Mouse (Mus musculus) neural tube, embryonic 14.5 days (tissue): ENCODE data around the gene Rsad2. TPM values are rescaled to one million over a fixed set of nuclear protein-coding genes. Genes with fewer than 3 reads are reported as not detected.

Source experiments
- ATAC-seq: fragments of 200-750 bp; cut with Nextera tagmentation; 2 replicates; pipeline ENCODE4 v1.8.0; 2017; ENCODE audit warnings: low read depth, mild to moderate bottlenecking, moderate TSS enrichment, moderate library complexity
- H3K27ac ChIP-seq: fragments of 300-500 bp; sonication (generic); 2 replicates; pipeline ENCODE4 v1.5.1; 2014; ENCODE audit warnings: low read depth, mild to moderate bottlenecking, control low read depth, low read length, moderate library complexity, mixed read lengths
- H3K27me3 ChIP-seq: fragments of 300-500 bp; sonication (generic); 2 replicates; pipeline ENCODE4 v1.6.1; 2014; ENCODE audit warnings: low read length; ENCODE audit not compliant: control insufficient read depth, insufficient read depth
- H3K36me3 ChIP-seq: fragments of 300-500 bp; sonication (generic); 2 replicates; pipeline ENCODE4 v1.6.1; 2014; ENCODE audit warnings: low read length, mixed read lengths; ENCODE audit not compliant: control insufficient read depth, insufficient read depth
- H3K4me1 ChIP-seq: fragments of 300-500 bp; sonication (generic); 2 replicates; pipeline ENCODE4 v1.6.1; 2014; ENCODE audit warnings: low read length; ENCODE audit not compliant: control insufficient read depth, insufficient read depth
- H3K4me2 ChIP-seq: fragments of 300-500 bp; sonication (generic); 2 replicates; pipeline ENCODE4 v1.6.1; 2014; ENCODE audit warnings: mild to moderate bottlenecking, low read depth, low read length, control low read depth
- H3K4me3 ChIP-seq: fragments of 300-500 bp; sonication (generic); 2 replicates; pipeline ENCODE4 v1.5.1; 2014; ENCODE audit warnings: low read depth, low read length, control low read depth, mixed read lengths
- H3K9ac ChIP-seq: fragments of 300-500 bp; sonication (generic); replicated peaks from 2 replicates; pipeline ENCODE4 v1.6.1; 2014; ENCODE audit warnings: low read depth, mild to moderate bottlenecking, control low read depth, low read length, mixed read lengths
- H3K9me3 ChIP-seq: fragments of 300-500 bp; sonication (generic); 2 replicates; pipeline ENCODE4 v1.6.1; 2016; ENCODE audit warnings: low read length; ENCODE audit not compliant: control insufficient read depth
- WGBS: fragments of 180-500 bp; shearing (Covaris S2); extraction: QIAGEN DNeasy Blood & Tissue Kit; methylation state at CpG from one replicate; pipeline ENCODE4 v1.1.7; 2014; 5-methylcytosine and 5-hydroxymethylcytosine counted together
- microRNA-seq: library from miRNA; unstranded; fragments of <30 nt; microRNA quantifications from one replicate; pipeline ENCODE4, GENCODE M21; 2016
- polyA plus RNA-seq: library from polyadenylated mRNA; unstranded; fragments of >200 nt; fragmentation: Nextera tagmentation; extraction: Ambion mirVana; gene quantifications from 2 replicates; pipeline ENCODE4 v1.2.1, GENCODE M21; 2014

Gene Rsad2
- polyA plus RNA-seq, 1 experiment from 2014 or later, result 0.21 TPM

DNA sequence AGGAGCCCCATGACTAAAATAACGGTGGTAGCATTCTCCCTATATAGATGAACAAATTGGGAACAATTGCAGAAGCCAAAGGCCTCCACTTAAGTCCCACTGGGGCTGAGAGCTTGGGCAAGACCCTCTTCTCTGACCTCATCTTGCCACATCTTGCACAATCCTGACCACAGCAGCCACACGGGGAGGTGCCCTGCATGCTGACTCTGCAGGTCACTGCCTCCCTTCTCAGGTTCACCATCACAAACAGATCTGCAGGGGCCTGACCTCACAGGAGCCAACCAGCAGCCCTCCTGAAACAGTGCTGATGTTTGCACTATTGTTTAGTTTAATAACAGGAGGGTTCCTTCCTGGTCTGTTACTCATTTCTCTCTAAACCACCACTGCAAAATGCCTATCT, 57.7 kb downstream of the Rsad2 start:
- Histone ChIP-seq H3K36me3 (no peaks in the 10 kb centered on the region), H3K27me3 (no peaks in the 10 kb centered on the region), H3K4me3 (no peak overlapping the region), H3K27ac (no peak overlapping the region), H3K4me2 (no peak overlapping the region), H3K9ac (no peak overlapping the region), H3K4me1 (peaks cover 25% of the 10 kb centered on the region), H3K9me3 (no peaks in the 10 kb centered on the region)
- ATAC-seq, result no peak
- WGBS, result 77% methylated on average over 2 of the region's 2 CpGs

- ATAC-seq, result peak; percentile 69
- Histone ChIP-seq H3K4me2 (no peak overlapping the region), H3K36me3 (no peaks in the 10 kb centered on the region), H3K27me3 (no peaks in the 10 kb centered on the region), H3K27ac (peak overlapping the region; percentile 64), H3K4me1 (peaks cover 22% of the 10 kb centered on the region), H3K9ac (no peak overlapping the region), H3K9me3 (no peaks in the 10 kb centered on the region), H3K4me3 (no peak overlapping the region)
- WGBS, result 42% methylated on average over 13 of the region's 13 CpGs
Measured at GRCm38 (mm10) chr12:26394485-26395470, 61.5 kb downstream of the Rsad2 start.

GRCm38 (mm10) chr12:26393291-26393690, 63.0 kb downstream of the Rsad2 start:
- H3K9ac ChIP-seq, result no peak overlapping the region
- H3K4me3 ChIP-seq, result no peak overlapping the region
- peaks cover 22% of the 10 kb centered on the region for H3K4me1 ChIP-seq
- no peaks in the 10 kb centered on the region for H3K9me3 ChIP-seq
- 81% methylated on average over 5 of the region's 5 CpGs for WGBS
- no peak overlapping the region for H3K4me2 ChIP-seq
- H3K36me3 ChIP-seq, result peaks cover 8% of the 10 kb centered on the region
- ATAC-seq, result no peak
- no peak overlapping the region for H3K27ac ChIP-seq
- H3K27me3 ChIP-seq, result no peaks in the 10 kb centered on the region

Small RNA genes lying within 50 kb of the gene (microRNA-seq; reads per million reads assigned to microRNA genes)
- not detected for gene Mir6538

Other genes with a start within 250 kb of the Rsad2 start
- 22.7 and 24.1 TPM in 2 replicates for gene Rnf144a, start 41.2 kb downstream of the Rsad2 start, polyA plus RNA-seq
- 19.3 and 22.9 TPM in 2 replicates for gene Cmpk2, start 12.8 kb upstream of the Rsad2 start, polyA plus RNA-seq